Mouse (Mus musculus) left cerebral cortex, adult 2 months (tissue): ENCODE measurements around the gene Fam213a. TPM values are rescaled to one million over a fixed set of nuclear protein-coding genes. Genes with fewer than 3 reads are reported as not detected.

Experiments
- DNase-seq, 2 experiments: peaks; one replicate each; pipeline ENCODE4 v3.0.0; 2021 to 2022; ENCODE audit warnings: low spot score in 2 of 2, mixed read lengths in 1 of 2; ENCODE audit errors: extremely low spot score in 1 of 2
- H3K27ac ChIP-seq: fragments of 200-600 bp; 2 replicates; pipeline ENCODE4 v1.8.1; 2022
- H3K4me3 ChIP-seq: fragments of 200-600 bp; 2 replicates; pipeline ENCODE4 v1.8.1; 2022
- CTCF ChIP-seq: fragments of 200-600 bp; IDR thresholded peaks from 2 replicates; pipeline ENCODE4 v1.8.1; 2022; ENCODE audit warnings: antibody characterized with exemption, mild to moderate bottlenecking, moderate library complexity
- intact Hi-C: fragments of 180-260 bp; cut with DNase I; formaldehyde crosslinking; loops from one replicate; pipeline ENCODE4 v1.15.1; 2025
- total RNA-seq, 2 experiments: library from RNA; stranded (reverse); gene quantifications; 2 replicates each; pipeline ENCODE4 v1.2.3; 2021

Gene Fam213a
- total RNA-seq, 2 experiments from 2014 or later = 106 to 123 TPM

DNA sequence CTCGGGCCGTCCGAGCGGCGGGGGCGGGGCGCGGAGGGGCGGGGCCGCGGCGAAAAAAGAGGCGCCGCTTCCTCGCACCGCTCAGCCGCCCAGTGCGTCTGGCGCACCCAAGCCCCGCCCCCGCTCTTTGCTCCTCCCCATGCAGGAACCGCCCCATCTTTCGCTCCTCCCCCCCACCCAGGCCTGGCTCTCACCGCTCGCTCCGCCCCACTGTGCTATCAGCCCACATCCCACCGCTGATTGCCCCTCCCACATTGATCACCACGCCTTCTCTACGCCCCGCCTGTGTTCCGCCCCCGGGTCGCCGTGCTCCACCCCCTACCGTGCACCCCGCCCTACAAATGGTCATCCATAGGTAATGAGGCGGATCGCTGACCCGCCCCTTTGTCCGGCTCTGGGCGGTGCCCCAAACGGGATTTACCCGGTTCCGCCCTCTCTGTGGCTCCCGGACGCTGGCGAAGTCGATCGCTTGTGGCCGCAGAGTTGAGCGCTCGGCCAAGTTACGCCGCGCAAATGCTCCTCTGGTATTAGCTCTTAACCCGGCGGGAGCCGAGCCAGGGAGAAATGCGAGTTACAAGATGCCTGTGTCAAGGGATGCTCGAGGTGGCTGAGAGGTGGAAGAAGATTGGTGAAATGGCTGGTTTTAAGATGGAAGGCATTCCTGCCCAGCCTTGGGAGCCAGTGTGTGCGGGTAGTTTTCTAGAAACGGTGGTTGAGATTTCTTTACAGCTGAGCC is 46.6 kb downstream of the Fam213a start:
- DNase-seq = peak; percentile 92 to 96
- intact Hi-C loops = loop anchor here (2.0 kb wide), 1 partner anchor 50 kb away; no protein-coding TSS in a partner anchor
- no peak for TF ChIP-seq CTCF
- peak overlapping the region; percentile 72 for H3K4me3 ChIP-seq
- peak overlapping the region; percentile 91 for H3K27ac ChIP-seq

- Histone ChIP-seq H3K27ac (peak within 1 kb of the TSS; percentile 91), H3K4me3 (peak within 1 kb of the TSS; percentile 72)
- TF ChIP-seq CTCF = no peak
- peak in 1 of 2 experiments; percentile 49 for DNase-seq
- intact Hi-C loops = loop anchor here (2.0 kb wide), 1 partner anchor 50 kb away; no protein-coding TSS in a partner anchor
Measured at GRCm38 (mm10) chr14:40966392-40966861, 47.2 kb downstream of the Fam213a start, which contains the start of gene Tspan14. Gene Tspan14 (minus strand): TSS chr14:40966807.

GRCm38 (mm10) chr14:40965507-40966356 is 47.9 kb downstream of the Fam213a start:
- TF ChIP-seq CTCF = no peak
- intact Hi-C loops = loop anchor here (2.0 kb wide), 1 partner anchor 49 kb away; no protein-coding TSS in a partner anchor
- DNase-seq = no peak
- Histone ChIP-seq H3K27ac (peak overlapping the region; percentile 86), H3K4me3 (peak overlapping the region; percentile 72)

DNA sequence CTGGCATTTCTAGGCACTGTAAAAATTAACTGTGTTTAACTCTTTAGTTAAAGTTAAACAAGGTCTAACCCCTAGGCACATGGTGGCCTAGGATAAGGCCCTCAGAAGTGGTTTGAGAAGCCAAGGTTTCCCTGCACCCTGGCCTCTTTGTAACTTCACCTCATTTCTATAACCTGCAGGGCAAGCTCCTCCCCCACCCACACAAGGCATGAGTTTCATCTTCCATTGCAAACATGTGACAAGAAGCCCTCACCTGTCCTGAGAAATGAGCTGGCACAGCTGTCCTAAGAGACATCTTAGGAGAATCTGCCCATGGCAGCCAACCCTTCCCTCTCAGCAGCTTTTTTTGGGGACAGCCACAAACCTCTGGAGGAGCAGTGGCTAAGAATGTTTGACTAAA is 48.7 kb downstream of the Fam213a start:
- peak overlapping the region; percentile 86 for H3K27ac ChIP-seq
- intact Hi-C loops = no loop called here
- TF ChIP-seq CTCF = no peak
- H3K4me3 ChIP-seq = peak overlapping the region; percentile 72
- no peak for DNase-seq

GRCm38 (mm10) chr14:40964214-40964610 is 49.4 kb downstream of the Fam213a start:
- no peak for TF ChIP-seq CTCF
- Histone ChIP-seq H3K27ac (peak overlapping the region; percentile 86; the same call in 1 of the 2 replicates), H3K4me3 (peak overlapping the region; percentile 72; the same call in 1 of the 2 replicates)
- no peak for DNase-seq
- intact Hi-C loops = no loop called here

DNA sequence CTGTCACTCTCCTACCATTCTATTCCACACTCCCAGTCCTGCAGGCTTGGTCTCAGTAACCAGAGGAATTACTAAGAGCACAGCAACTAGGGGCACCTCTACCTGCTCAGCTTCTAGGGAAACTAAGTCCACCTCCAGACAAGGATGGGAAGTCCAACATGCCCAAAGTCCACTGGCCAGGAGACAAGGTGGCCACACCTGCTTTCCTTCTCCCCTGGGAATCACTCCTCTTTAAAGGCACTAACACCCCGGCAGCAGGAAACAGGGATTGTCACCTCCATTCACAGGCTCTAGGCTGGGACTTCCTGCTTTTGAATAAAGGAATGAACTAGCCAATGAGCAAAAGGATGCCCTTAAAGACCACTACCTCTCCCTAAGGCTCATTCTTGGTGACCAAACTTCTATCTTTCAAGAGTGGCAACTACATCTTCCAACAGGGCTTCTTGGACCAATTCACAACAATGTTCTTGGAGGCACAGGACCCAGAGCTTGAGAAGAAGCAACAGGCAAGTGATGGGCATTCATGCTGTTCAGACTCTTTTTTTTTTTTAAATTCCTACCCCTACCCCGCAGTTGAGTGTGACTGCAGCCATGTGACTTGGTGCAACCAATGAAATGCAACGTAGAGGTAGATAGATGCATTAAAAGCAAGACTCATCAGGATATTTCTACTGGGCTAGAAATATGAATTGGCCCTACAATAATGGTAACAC is 49.9 kb downstream of the Fam213a start:
- TF ChIP-seq CTCF = no peak
- intact Hi-C loops = no loop called here
- Histone ChIP-seq H3K27ac (peak overlapping the region; percentile 32), H3K4me3 (no peak overlapping the region)
- DNase-seq = no peak

DNA sequence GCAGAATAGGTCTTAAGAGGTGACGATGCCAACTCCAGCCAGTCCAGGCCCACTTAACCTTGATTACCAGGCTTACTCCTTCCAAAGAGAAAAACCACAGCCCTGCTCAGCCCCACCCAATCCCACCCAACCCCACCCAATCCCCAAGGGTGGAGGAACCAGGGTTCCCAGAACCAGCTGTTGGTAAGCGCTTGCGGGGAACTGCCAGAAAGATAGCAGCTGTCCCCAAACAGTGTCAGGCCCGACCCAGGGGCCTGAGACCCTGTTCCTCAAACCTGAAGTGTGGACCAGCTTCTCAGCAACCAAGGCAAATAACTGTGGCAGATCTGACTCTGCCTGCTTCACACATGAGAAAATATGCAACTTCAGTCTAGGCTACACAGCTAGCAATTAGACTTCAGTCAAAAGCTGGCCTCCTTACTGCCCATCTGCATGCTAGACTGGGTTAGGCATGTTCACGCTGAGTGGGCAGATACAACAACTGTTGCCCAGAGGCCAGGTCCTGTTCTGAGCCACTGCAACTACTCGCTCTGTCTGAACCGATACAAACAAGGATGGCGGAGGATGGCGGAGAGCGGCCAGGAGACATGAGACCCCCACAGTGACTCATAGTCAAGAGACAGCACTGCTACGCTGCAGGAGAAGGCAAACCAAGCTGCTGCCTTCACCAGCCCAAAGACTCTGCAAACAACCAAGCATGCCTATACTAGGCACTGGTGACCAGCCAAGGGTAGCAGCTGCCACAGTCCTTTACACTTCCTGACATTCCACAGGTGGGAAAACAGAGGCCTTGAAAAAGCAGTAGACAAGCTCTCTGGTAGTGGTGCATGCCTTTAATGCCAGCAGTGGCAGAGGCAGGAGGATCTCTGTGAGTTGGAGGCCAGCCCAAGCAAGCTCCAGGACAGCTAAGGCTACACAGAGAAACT is 51.0 kb downstream of the Fam213a start:
- Histone ChIP-seq H3K4me3 (no peak overlapping the region), H3K27ac (peak overlapping the region; percentile 9)
- DNase-seq = peak in 1 of 2 experiments; percentile 19
- no peak for TF ChIP-seq CTCF
- intact Hi-C loops = no loop called here

DNA sequence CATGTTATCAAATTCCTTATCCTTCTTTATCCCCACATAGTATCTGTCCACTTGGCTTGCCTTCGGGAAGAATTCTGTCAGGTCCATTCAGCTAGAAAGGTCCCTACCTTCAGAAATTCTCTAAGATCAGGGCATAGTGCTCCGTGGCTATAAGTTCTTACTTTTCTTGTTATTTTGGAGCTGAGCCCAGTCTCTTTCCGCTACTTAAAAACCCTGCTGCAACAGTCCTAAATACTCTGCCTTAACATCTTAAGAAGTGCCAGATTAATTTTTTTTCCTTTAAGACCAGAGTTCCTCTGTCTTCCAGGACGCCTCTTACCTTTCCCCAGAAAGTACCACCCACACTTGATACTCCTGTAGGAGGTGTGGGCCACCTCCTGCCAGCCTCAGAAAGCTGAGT is 53.4 kb downstream of the Fam213a start:
- TF ChIP-seq CTCF = no peak
- H3K27ac ChIP-seq = peak overlapping the region; percentile 52; the same call in 1 of the 2 replicates
- intact Hi-C loops = no loop called here
- no peak overlapping the region for H3K4me3 ChIP-seq
- DNase-seq = no peak

DNA sequence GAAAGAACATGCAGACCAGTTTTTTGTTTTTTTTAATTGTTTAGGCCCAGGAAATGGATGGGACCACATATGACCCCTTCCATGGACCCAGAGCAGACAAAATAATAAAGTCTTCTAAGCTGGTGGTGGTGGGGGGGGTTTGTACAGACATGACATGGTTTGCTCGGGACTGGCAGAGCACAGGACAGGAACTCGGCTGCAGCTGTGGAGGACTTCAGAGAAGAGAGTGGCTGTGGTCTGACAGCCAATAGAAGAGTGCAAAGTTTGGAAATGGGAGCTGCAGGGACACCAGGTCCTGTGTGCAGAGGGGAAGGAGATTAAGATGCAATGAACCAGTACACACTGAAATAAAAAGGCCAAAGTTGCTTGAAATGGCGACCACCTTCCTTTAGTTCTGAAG is 54.0 kb downstream of the Fam213a start:
- Histone ChIP-seq H3K4me3 (no peak overlapping the region), H3K27ac (peak overlapping the region; percentile 95; the same call in 1 of the 2 replicates)
- intact Hi-C loops = no loop called here
- TF ChIP-seq CTCF = no peak
- no peak for DNase-seq

DNA sequence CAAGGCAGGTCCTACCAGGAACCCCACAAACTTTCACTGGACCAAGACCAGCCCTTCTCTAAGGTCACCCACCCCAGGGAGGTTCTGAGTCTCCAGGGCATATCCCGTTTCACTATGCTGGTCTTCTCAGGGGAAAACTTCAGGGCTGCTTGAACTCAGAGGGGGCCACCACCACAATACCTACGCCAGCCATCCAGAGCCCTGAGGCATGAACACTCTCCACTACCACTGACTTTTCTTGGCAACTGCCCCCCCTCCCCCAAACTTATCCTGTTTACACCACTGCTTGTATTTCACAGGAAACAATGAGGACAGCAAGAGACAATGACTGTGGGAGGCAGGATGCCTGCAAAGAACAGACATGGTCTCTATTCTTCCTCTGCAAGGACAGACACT is 54.6 kb downstream of the Fam213a start:
- Histone ChIP-seq H3K27ac (peak overlapping the region; percentile 95), H3K4me3 (no peak overlapping the region)
- no peak for DNase-seq
- intact Hi-C loops = no loop called here
- no peak for TF ChIP-seq CTCF
